Mouse (Mus musculus) thymus, postnatal 25 days (tissue): Measurements from ENCODE around the gene Dcaf15.

Experiments
- DNase-seq: peaks from one replicate; pipeline ENCODE4 v3.0.0; 2022

The Dcaf15 gene

GRCm38 (mm10) chr8:84065457-84066072, 39.0 kb downstream of the Dcaf15 start:
- no peak for DNase-seq

- DNase-seq = no peak
Observed at GRCm38 (mm10) chr8:84065037-84065436, 39.5 kb downstream of the Dcaf15 start, which contains the start of gene Gm10643. Gene Gm10643, minus strand, starts transcription at chr8:84065137.

GRCm38 (mm10) chr8:84063861-84064610, 40.5 kb downstream of the Dcaf15 start:
- DNase-seq = peak; percentile 82

- DNase-seq = no peak
Observed at GRCm38 (mm10) chr8:84060245-84060644, 44.3 kb downstream of the Dcaf15 start.

- DNase-seq = no peak
Observed at GRCm38 (mm10) chr8:84059226-84059625, 45.3 kb downstream of the Dcaf15 start.

GRCm38 (mm10) chr8:84057827-84058226, 46.7 kb downstream of the Dcaf15 start:
- DNase-seq = no peak

- DNase-seq = no peak
Observed at GRCm38 (mm10) chr8:84053229-84053628, 51.3 kb downstream of the Dcaf15 start.

- DNase-seq = no peak
Observed at GRCm38 (mm10) chr8:84052746-84053145, 51.8 kb downstream of the Dcaf15 start.

- DNase-seq = no peak
Observed at GRCm38 (mm10) chr8:84048171-84048570, 56.4 kb downstream of the Dcaf15 start.
